Mouse (Mus musculus): ENCODE measurements around the gene Ush2a. TPM values are rescaled to one million over a fixed set of nuclear protein-coding genes. Genes with fewer than 3 reads are reported as not detected.

The Ush2a gene
- total RNA-seq, 1 experiment from 2014 or later, result 0.07 TPM

DNA sequence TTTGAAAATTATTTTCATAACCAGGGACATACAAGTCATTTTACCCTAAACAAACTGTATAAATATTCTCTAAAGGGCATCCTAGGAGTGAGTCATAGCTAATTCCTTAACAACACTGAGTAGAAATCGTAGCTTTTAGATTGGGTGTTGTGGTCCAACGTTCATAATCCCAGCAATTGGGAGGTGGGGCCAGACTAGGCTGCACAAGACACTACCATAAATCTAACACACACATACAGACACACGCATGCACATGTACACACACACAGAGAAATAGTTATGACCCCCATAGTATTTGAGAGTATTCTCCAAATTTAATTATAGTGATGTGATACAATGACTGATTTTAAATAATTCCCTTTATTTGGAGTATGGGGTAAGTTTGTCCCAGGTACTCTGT lies 125.5 kb downstream of the Ush2a start:
- DNase-seq, result no peak

GRCm38 (mm10) chr1:188387820-188388471 lies 126.1 kb downstream of the Ush2a start:
- no peak for DNase-seq

DNA sequence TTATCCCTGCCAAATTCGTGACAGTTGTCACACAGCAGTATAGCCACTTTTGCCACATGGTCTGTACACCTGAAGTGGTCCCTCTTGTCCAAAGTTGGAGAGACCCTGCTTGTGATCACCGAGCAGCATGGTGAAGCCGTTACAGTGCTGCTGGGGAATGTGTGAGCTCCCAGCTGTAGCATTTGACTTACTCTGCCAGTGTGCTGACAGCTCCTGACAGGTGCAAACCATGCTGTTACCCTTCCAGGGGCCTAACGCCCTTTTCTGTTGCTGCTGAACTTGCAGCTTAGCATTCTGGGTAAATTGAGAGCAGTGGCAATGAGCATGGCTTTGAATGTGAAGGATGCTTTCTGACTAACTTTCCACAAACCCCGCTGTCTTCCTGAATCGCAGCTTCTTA lies 128.3 kb downstream of the Ush2a start:
- no peak for DNase-seq

- DNase-seq, result no peak
These were observed 145.4 kb downstream of the Ush2a start for GRCm38 (mm10) chr1:188407176-188407575.

GRCm38 (mm10) chr1:188407613-188408386 lies 146.0 kb downstream of the Ush2a start:
- no peak for DNase-seq

DNA sequence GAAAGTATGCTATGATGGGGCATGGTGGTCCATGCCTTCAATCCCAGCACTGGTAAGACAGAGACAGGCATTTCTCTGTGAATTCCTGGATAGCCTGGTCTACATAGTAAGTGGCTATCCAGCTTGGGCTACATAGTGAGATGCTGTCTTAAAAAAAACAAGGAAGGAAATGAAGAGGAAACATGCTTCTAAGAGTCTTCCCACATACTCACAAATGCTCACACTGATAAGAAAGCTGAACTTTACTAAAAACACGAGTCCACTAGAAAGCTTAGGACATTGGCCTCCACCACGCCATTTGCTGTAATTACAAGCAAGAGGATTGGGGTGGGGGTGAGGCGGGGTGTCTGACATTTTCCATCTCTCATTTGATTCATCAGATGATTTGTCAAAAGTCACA lies 148.7 kb downstream of the Ush2a start:
- DNase-seq, result no peak

GRCm38 (mm10) chr1:188420543-188420942 lies 158.7 kb downstream of the Ush2a start:
- no peak for DNase-seq

GRCm38 (mm10) chr1:188428172-188428571 lies 166.3 kb downstream of the Ush2a start:
- DNase-seq, result no peak

DNA sequence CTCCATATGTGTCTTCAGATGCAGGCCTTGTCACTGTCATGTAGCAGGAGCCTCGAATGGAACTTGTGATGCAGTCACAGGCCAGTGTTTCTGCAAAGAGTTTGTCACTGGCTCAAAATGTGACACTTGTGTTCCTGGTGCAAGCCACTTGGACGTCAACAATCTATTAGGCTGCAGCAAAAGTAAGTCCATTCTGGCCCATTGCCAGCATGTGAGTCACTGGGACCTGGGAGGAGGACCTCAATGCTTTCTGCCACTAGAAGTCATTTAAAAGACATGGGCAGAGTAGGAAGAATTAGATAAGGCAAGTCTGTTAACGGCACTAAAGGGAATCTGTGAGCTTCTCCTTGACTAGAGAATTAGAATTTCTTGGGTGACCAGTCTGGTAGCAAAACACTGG lies 168.9 kb downstream of the Ush2a start:
- DNase-seq, result peak; percentile 53

DNA sequence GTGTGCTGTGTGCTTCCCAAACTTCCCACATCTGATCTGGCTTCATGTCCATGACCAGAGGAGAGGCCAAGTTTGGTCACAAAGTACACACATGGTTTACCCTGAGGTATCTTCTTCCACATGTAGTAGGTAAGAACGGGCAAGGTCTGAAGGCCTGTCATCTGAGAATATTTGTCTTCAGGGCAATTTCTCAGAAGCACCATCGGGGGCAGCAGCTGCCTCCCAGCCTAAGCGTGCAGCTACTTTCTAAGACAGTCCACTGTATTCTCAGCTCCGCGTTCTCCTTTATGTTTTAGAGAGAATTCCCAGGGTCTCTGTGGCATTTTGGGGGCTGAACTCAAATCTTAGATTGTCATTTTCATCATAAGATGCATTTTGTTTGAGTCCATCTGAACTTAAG lies 186.1 kb downstream of the Ush2a start:
- no peak for DNase-seq

DNA sequence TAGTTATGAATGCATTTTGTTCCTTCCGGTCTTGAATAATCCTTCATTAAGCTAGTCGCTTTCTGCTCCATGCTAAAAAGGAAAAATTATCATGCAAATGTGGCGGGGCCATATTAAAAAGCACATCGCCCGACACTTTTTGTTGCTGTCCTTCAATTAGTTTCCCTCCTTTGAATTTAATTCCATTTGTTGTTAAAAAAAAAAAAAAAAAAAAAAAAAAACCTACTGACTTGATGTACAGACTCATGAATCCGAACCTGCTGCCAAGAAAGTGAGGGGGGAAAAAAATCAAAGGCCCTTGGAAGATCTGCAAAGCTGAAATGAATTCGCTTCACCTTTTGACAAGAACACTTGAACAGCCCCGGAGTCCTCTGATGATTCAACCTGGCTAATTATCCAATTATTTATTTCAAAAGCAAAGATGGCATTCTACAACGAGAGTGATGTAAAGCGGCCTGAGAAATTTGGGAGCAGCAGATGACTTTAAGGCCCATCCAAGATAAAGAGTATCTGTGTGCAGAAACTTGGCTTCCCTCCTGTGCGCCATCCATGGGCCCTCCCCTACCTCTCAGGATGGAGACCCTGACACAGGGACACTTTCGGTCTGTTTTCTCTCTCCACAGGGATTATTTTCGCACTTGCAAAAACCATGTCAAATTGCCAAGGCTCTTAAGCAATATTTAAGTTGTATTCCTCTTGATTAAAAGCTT lies 194.8 kb downstream of the Ush2a start:
- no peak for DNase-seq

DNA sequence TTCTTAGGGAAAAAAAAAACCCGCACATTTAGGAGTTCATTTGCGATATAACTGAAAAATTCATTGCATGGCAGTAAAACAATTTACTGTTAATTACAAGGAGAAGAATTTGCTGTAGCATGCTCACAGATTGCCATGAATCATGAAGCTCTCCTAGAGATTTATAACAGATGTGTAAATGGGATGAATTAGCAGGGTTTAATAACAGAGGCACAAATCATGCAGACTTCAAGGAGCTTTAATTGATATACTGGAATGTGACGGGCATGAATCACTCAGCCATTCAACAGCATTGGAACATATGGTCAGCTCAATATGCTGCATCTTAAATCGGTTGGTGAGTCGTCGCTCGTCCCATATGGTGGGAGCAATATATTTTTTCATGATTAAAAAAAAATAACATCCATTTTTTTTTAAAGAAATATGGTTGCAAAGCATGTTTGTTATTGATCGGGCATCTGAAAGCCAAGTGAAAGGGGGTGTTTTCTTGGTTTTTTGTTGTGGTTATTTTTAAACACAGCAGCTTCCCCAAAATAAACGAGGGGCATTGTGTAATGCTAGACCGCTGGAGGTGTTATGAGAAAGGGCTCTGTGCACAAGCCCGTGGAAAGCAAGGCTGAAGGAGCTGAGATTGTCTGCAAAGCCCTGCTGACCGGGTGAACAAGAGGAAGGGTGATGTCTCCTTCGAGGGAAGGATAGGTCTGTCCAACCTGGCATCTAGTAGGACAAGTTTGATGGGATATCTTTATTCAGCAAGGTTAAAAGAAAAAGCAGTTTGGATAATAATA lies 195.6 kb downstream of the Ush2a start:
- no peak for DNase-seq

DNA sequence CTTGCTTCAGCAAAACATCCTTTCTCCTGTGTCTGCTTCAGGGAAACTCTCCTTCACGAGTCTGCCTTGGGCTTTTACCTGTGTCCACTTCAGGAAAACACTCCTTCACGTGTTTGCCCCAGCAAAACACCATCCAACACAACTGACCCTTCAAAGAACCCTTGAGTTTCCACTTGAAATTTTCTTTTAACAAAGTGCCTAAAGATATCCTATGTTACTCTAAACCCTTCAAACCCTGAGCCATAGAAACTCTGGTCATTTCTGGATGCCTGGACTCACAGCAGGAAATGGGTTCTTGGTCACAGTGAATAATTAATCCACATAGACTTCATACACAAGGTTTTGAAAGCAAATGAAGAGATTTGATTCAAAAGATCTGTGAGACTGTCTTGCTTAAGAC lies 199.4 kb downstream of the Ush2a start:
- DNase-seq, result no peak

DNA sequence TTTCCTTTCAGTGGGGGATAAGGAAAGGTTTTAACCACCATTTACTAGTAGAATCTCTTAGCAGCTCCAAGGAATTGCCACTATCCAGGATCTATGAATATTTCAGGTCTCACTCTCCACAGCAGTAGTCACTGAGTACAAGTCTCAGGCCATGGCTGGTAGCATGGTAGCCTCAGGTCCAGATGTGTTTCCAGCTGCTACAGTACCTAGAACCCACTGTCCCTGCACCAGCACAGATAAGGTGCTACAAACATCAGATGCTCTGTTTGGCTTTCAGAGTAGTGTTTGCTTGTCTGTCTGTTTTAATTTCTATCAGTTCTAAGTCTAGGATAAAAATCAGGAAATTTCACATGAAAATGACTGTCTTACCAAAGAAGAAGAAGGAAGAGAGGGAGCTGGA lies 202.8 kb downstream of the Ush2a start:
- DNase-seq, result no peak

- DNase-seq, result no peak
These were observed 206.6 kb downstream of the Ush2a start for GRCm38 (mm10) chr1:188468371-188468783.

DNA sequence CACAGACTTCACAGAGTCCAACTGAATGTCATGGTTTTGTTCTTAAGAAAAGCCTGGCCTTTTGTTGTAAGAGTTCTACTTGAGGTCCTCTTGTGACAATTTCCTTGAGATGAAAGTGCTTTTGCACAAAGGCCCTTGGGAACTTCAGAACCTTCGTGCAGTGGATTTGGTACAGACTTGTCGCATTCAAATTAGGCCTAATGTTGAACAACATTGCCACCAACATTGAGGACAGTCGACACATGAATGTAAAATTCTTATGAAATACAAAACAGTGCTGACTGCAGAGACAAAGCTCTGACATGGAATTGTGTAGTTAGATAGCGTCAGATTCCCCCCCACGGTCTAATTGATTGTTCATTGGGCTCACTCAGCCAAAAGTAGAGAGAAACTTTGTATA lies 243.1 kb downstream of the Ush2a start:
- no peak for DNase-seq

DNA sequence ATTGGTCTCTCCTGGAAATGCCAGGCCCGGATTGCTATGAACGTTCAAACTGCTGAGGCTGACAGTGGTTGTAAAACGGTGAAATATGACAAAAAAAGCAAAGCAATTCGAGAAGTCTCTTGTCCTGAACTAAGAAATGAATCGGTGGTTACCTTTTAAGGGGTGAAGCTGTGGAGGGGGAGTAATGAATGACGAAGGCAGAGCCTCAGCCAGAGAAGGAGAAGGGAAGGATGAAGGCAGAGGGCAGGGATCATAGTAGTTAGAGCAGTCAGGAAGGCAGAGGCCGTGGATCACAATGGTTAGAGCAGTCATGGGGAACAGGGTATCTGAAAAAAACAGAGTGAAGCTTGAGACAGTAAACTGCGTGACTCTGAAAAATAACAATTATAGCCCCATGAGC lies 257.0 kb downstream of the Ush2a start:
- DNase-seq, result no peak

DNA sequence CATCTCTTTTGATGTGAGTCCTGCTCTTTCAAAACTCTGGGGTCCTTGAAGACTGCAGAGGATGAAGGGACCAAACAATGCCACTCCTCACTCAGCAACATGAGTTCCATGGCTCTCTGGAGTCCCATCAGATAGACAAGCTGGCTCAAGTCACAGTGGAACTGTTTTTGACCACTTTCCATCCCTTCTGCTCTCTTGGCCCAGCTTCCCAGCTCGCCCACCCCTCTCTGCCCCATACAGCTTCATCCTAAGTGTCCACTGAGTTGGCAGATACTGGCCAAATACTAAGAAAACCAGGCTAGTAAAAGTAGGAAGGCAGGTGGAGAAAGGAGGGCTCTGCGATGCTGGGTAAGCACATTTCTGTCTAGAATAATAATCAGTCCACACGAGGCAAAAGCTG lies 265.6 kb downstream of the Ush2a start:
- DNase-seq, result no peak

DNA sequence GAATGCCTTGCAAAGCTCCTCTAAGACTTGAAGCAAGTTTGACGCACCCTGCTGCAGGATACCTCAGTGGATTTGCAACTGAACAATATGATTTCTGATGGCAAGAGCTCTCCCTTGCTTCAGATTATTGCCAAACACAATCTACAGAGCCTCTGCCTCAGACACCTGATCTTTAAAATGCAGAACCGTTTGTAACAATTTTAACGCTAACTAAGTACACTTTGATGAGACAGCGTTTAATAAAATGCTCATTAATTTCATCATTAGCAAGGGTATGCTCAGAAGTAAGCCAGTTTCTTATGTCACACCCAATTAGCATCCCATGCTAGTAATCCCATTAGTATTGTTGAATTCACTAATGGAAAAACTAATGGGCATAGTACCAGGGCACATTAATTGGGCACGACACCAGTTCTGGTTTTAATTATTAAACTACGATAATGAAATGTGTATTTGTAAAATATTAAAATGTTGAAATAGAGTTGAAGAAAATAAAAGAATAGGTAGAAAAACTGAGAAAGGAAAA lies 267.8 kb downstream of the Ush2a start:
- DNase-seq, result no peak

GRCm38 (mm10) chr1:188537021-188537420 lies 275.2 kb downstream of the Ush2a start:
- no peak for DNase-seq

DNA sequence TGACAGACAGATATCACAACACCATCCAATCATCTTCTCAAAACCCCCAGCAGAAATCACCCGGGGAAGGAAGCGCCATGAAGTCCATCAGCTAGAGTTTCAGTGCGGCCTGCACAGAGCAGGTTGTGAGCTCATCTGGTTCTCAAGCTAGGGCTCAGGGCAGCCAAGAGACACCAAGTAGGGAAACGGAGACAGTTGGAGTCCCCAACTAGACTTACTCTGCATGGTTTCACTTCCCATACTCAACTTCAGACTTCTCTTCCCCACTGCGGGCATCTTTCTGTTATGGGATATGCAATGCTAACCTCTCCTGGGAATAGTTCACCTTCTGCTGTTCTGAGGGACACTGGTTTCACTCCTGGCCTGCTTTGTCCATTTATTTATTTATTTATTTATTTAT lies 277.8 kb downstream of the Ush2a start:
- no peak for DNase-seq

- no peak for DNase-seq
These were observed 279.7 kb downstream of the Ush2a start for GRCm38 (mm10) chr1:188541492-188541891.

Data from adrenal gland, postnatal 14 days (tissue).